Mouse (Mus musculus) T-helper 1 cell (primary cell): ENCODE results near the gene Tmppe.
"Not testable (repeated sequence)": the region's sequence is repeated elsewhere in the genome, so short reads cannot be mapped to it uniquely, and the experiment has no call there.

Source experiments
- in situ Hi-C: fragments of 300-600 bp; cut with MboI, MseI; formaldehyde crosslinking; loops from one replicate; pipeline ENCODE4 v1.15.1; 2025; ENCODE audit warnings: high pct_unique_total_duplicates

The Tmppe gene

GRCm38 (mm10) chr9:114400949-114401684, at the start of gene Tmppe, which contains the start of gene Glb1:
TSS of gene Tmppe (plus strand) at chr9:114401105.
TSS of gene Glb1 (plus strand) at chr9:114401076.
- in situ Hi-C loops, result no loop called here

- in situ Hi-C loops, result loop anchor here (5.0 kb wide), 1 partner anchor 51 kb away; no protein-coding TSS in a partner anchor
Observed at GRCm38 (mm10) chr9:114367783-114368470, 33.0 kb upstream of the Tmppe start.

GRCm38 (mm10) chr9:114368471-114368858, 32.4 kb upstream of the Tmppe start:
- in situ Hi-C loops, result loop anchor here (5.0 kb wide), 1 partner anchor 51 kb away; no protein-coding TSS in a partner anchor

- in situ Hi-C loops, result loop anchor here (5.0 kb wide), 1 partner anchor 52 kb away; no protein-coding TSS in a partner anchor
Observed at GRCm38 (mm10) chr9:114369389-114369788, 31.5 kb upstream of the Tmppe start.

- in situ Hi-C loops, result not testable (repeated sequence)
Observed at GRCm38 (mm10) chr9:114371717-114372116, 29.2 kb upstream of the Tmppe start.

GRCm38 (mm10) chr9:114375276-114375962, 25.5 kb upstream of the Tmppe start:
- in situ Hi-C loops, result no loop called here

GRCm38 (mm10) chr9:114377168-114377567, 23.7 kb upstream of the Tmppe start:
- in situ Hi-C loops, result no loop called here

GRCm38 (mm10) chr9:114379871-114380270, 21.0 kb upstream of the Tmppe start:
- in situ Hi-C loops, result no loop called here

- in situ Hi-C loops, result no loop called here
Observed at GRCm38 (mm10) chr9:114380881-114381733, 19.8 kb upstream of the Tmppe start.

GRCm38 (mm10) chr9:114382936-114383710, 17.8 kb upstream of the Tmppe start:
- in situ Hi-C loops, result no loop called here

- in situ Hi-C loops, result no loop called here
Observed at GRCm38 (mm10) chr9:114384691-114385090, 16.2 kb upstream of the Tmppe start.

GRCm38 (mm10) chr9:114385160-114385559, 15.7 kb upstream of the Tmppe start:
- in situ Hi-C loops, result no loop called here

GRCm38 (mm10) chr9:114387086-114387485, 13.8 kb upstream of the Tmppe start:
- in situ Hi-C loops, result no loop called here

- in situ Hi-C loops, result no loop called here
Observed at GRCm38 (mm10) chr9:114388288-114388687, 12.6 kb upstream of the Tmppe start.

- in situ Hi-C loops, result no loop called here
Observed at GRCm38 (mm10) chr9:114388701-114389370, 12.1 kb upstream of the Tmppe start.

- in situ Hi-C loops, result no loop called here
Observed at GRCm38 (mm10) chr9:114389371-114389904, 11.5 kb upstream of the Tmppe start.

GRCm38 (mm10) chr9:114389905-114390748, 10.8 kb upstream of the Tmppe start, which contains the start of gene Crtap:
TSS of gene Crtap (minus strand) at chr9:114390675.
- in situ Hi-C loops, result no loop called here

GRCm38 (mm10) chr9:114390749-114391075, 10.2 kb upstream of the Tmppe start:
- in situ Hi-C loops, result no loop called here

- in situ Hi-C loops, result not testable (repeated sequence)
Observed at GRCm38 (mm10) chr9:114394136-114394535, 6.8 kb upstream of the Tmppe start.
